In genomic region chr14:51985301-51986152, GRCm38 (mm10) we compare ENCODE assay signal across 8 mouse cellular contexts. TPM values are rescaled to one million over a fixed set of nuclear protein-coding genes. Genes with fewer than 3 reads are reported as not detected.
DNase-seq lines count a peak whose midpoint lies in the region; ATAC-seq and TF ChIP-seq lines count a peak whose summit lies in the region.

No protein-coding gene starts in this region.

- H3K4me1 ChIP-seq in hindbrain, embryonic 13.5 days (replicated peaks), result peaks cover 48% of the 10 kb centered on the region
- peaks cover 35% of the 10 kb centered on the region for H3K4me1 ChIP-seq in limb, embryonic 12.5 days (replicated peaks)
- H3K4me1 ChIP-seq in midbrain, embryonic 12.5 days, result peaks cover 44% of the 10 kb centered on the region
- H3K4me1 ChIP-seq in testis, adult 2 months (ENCODE audit: control insufficient read depth, insufficient read depth, low read length), result peaks cover 24% of the 10 kb centered on the region

- DNase-seq in layer of hippocampus, adult 9-11 months, result peak; percentile 83
- no peak for DNase-seq in layer of hippocampus, adult 8-10 months (ENCODE audit: low spot score in 2 of 2)
- peak; percentile 61 to 75 for DNase-seq in cerebellum, postnatal 25 days
- peak; percentile 60 to 71 for DNase-seq in frontal cortex, postnatal 36 days (ENCODE audit: low spot score in 2 of 2)

- peak overlapping the region; percentile 95 for H3K4me2 ChIP-seq in hindbrain, embryonic 13.5 days
- peak overlapping the region; percentile 82 for H3K4me2 ChIP-seq in limb, embryonic 12.5 days
- peak overlapping the region; percentile 96 for H3K4me2 ChIP-seq in midbrain, embryonic 12.5 days (replicated peaks)

- H3K9me3 ChIP-seq in hindbrain, embryonic 13.5 days, result no peaks in the 10 kb centered on the region
- no peaks in the 10 kb centered on the region for H3K9me3 ChIP-seq in limb, embryonic 12.5 days
- H3K9me3 ChIP-seq in midbrain, embryonic 12.5 days, result no peaks in the 10 kb centered on the region

- no peak for TF ChIP-seq CTCF in testis, adult 2 months (IDR thresholded peaks at IDR 0.05; ENCODE audit: control insufficient read depth, insufficient read depth, insufficient replicate concordance, low read depth, low read length)

- TF ChIP-seq POLR2A in testis, adult 2 months (IDR thresholded peaks at IDR 0.05; ENCODE audit: control insufficient read depth, low read depth, low read length), result no peak

- H3K36me3 ChIP-seq in hindbrain, embryonic 13.5 days, result peaks cover 35% of the 10 kb centered on the region
- H3K36me3 ChIP-seq in limb, embryonic 12.5 days, result peaks cover 39% of the 10 kb centered on the region
- H3K36me3 ChIP-seq in midbrain, embryonic 12.5 days, result peaks cover 28% of the 10 kb centered on the region
- no peaks in the 10 kb centered on the region for H3K36me3 ChIP-seq in testis, adult 2 months (ENCODE audit: control insufficient read depth, insufficient read depth, low read length)

- peak overlapping the region; percentile 76 for H3K4me3 ChIP-seq in hindbrain, embryonic 13.5 days
- peak overlapping the region; percentile 82 for H3K4me3 ChIP-seq in limb, embryonic 12.5 days (replicated peaks)
- H3K4me3 ChIP-seq in midbrain, embryonic 12.5 days, result peak overlapping the region; percentile 65
- H3K4me3 ChIP-seq in testis, adult 2 months (ENCODE audit: control insufficient read depth, low read depth, low read length), result peak overlapping the region; percentile 82

- ATAC-seq in hindbrain, embryonic 13.5 days (ENCODE audit: low FRiP score), result peak; percentile 62
- peak; percentile 74 for ATAC-seq in limb, embryonic 12.5 days (ENCODE audit: insufficient number of reproducible peaks, insufficient read depth, low FRiP score, low TSS enrichment, low read depth)
- peak; percentile 60 for ATAC-seq in midbrain, embryonic 12.5 days (ENCODE audit: low FRiP score, low read depth)

- no peaks in the 10 kb centered on the region for H3K27me3 ChIP-seq in hindbrain, embryonic 13.5 days
- H3K27me3 ChIP-seq in limb, embryonic 12.5 days, result no peaks in the 10 kb centered on the region
- H3K27me3 ChIP-seq in midbrain, embryonic 12.5 days, result no peaks in the 10 kb centered on the region
- H3K27me3 ChIP-seq in testis, adult 2 months (ENCODE audit: control insufficient read depth, insufficient read depth, low read length), result no peaks in the 10 kb centered on the region; the same call in 1 of the 2 replicates

- under 1% methylated on average over 27 of the region's 27 CpGs for WGBS in hindbrain, embryonic 13.5 days
- under 1% methylated on average over 27 of the region's 27 CpGs for WGBS in limb, embryonic 12.5 days
- WGBS in midbrain, embryonic 12.5 days, result under 1% methylated on average over 27 of the region's 27 CpGs

- H3K9ac ChIP-seq in hindbrain, embryonic 13.5 days, result peak overlapping the region; percentile 88
- H3K9ac ChIP-seq in limb, embryonic 12.5 days (replicated peaks), result peak overlapping the region; percentile 92
- H3K9ac ChIP-seq in midbrain, embryonic 12.5 days (replicated peaks), result peak overlapping the region; percentile 79

- peak overlapping the region; percentile 91 for H3K27ac ChIP-seq in hindbrain, embryonic 13.5 days
- peak overlapping the region; percentile 98 for H3K27ac ChIP-seq in limb, embryonic 12.5 days
- H3K27ac ChIP-seq in midbrain, embryonic 12.5 days (replicated peaks), result peak overlapping the region; percentile 87
- no peak overlapping the region for H3K27ac ChIP-seq in testis, adult 2 months (ENCODE audit: control insufficient read depth, insufficient read depth, low read depth, low read length)

RNA-seq across cellular contexts. Expression of gene Arhgef40, which starts 1.0 kb away (rescaled TPM):
- 10 to 100 TPM; 30.3 to 40.9 (median 34.5) TPM for total RNA-seq in layer of hippocampus, adult 8-10 months (2022)
- polyA plus RNA-seq in hindbrain, embryonic 13.5 days (2015; fragmentation: Nextera tagmentation; extraction: Ambion mirVana), result 76.8 and 83.1 TPM in 2 replicates
- polyA plus RNA-seq in limb, embryonic 12.5 days (2016; fragmentation: Nextera tagmentation; extraction: Ambion mirVana), result 241 and 253 TPM in 2 replicates
- 116 and 122 TPM in 2 replicates for polyA plus RNA-seq in midbrain, embryonic 12.5 days (2016; fragmentation: Nextera tagmentation; extraction: Ambion mirVana)
- polyA plus RNA-seq in testis, adult 2 months (2012; rRNA removed), result 5.6 and 6.6 TPM in 2 replicates

RNA-seq across cellular contexts. Expression of gene Tmem253, which starts 29.9 kb away (rescaled TPM):
- total RNA-seq in layer of hippocampus, adult 8-10 months (2022), result 1 to 10 TPM in 2 of 4 experiments, under 1 TPM in 2; 0.74 to 1.7 (median 0.91) TPM
- 0.79 and 0.84 TPM in 2 replicates for polyA plus RNA-seq in hindbrain, embryonic 13.5 days (2015; fragmentation: Nextera tagmentation; extraction: Ambion mirVana)
- polyA plus RNA-seq in limb, embryonic 12.5 days (2016; fragmentation: Nextera tagmentation; extraction: Ambion mirVana), result 1.00 and 1.2 TPM in 2 replicates
- 1.0 and 2.1 TPM in 2 replicates for polyA plus RNA-seq in midbrain, embryonic 12.5 days (2016; fragmentation: Nextera tagmentation; extraction: Ambion mirVana)
- 2.0 and 2.1 TPM in 2 replicates for polyA plus RNA-seq in testis, adult 2 months (2012; rRNA removed)

RNA-seq across cellular contexts. Expression of gene Zfp219, which starts 35.0 kb away (rescaled TPM):
- 10 to 100 TPM; 45.7 to 46.6 (median 45.8) TPM for total RNA-seq in layer of hippocampus, adult 8-10 months (2022)
- polyA plus RNA-seq in hindbrain, embryonic 13.5 days (2015; fragmentation: Nextera tagmentation; extraction: Ambion mirVana), result 30.5 and 33.1 TPM in 2 replicates
- polyA plus RNA-seq in limb, embryonic 12.5 days (2016; fragmentation: Nextera tagmentation; extraction: Ambion mirVana), result 51.7 and 60.9 TPM in 2 replicates
- polyA plus RNA-seq in midbrain, embryonic 12.5 days (2016; fragmentation: Nextera tagmentation; extraction: Ambion mirVana), result 111 and 112 TPM in 2 replicates
- polyA plus RNA-seq in testis, adult 2 months (2012; rRNA removed), result 161 and 174 TPM in 2 replicates

RNA-seq across cellular contexts. Expression of gene Olfr221, which starts 56.7 kb away (rescaled TPM):
- total RNA-seq in layer of hippocampus, adult 8-10 months (2022), result not detected
- not detected in 2 replicates for polyA plus RNA-seq in hindbrain, embryonic 13.5 days (2015; fragmentation: Nextera tagmentation; extraction: Ambion mirVana)
- not detected in 2 replicates for polyA plus RNA-seq in limb, embryonic 12.5 days (2016; fragmentation: Nextera tagmentation; extraction: Ambion mirVana)
- not detected in 2 replicates for polyA plus RNA-seq in midbrain, embryonic 12.5 days (2016; fragmentation: Nextera tagmentation; extraction: Ambion mirVana)
- polyA plus RNA-seq in testis, adult 2 months (2012; rRNA removed), result 0.45 and 0.53 TPM in 2 replicates

Comparison
In these comparisons a context has a peak if more than half of its experiments do, and no peak if none do; other contexts are left out.
1. DNase-seq: peak in layer of hippocampus, adult 9-11 months (single experiment), cerebellum, postnatal 25 days (2 of 2) and frontal cortex, postnatal 36 days (2 of 2); none in layer of hippocampus, adult 8-10 months (0 of 2).
2. RNA of gene Arhgef40, which starts 1.0 kb away (polyA plus RNA-seq): 241 to 253 TPM in limb, embryonic 12.5 days, 116 to 122 TPM in midbrain, embryonic 12.5 days and 76.8 to 83.1 TPM in hindbrain, embryonic 13.5 days; 5.6 to 6.6 TPM in testis, adult 2 months; every median in the first group is over 10 times any median in the second.
3. Peak in every context shown above with its lines, with median percentiles within 50 percentile points of each other: ATAC-seq, H3K4me2 ChIP-seq, H3K4me3 ChIP-seq and H3K9ac ChIP-seq.